20 mouse cellular contexts compared by ENCODE assay signal in genomic region chr17:7369401-7369800, GRCm38 (mm10). TPM values are rescaled to one million over a fixed set of nuclear protein-coding genes. Genes with fewer than 3 reads are reported as not detected.
DNase-seq lines count a peak whose midpoint lies in the region.
"Had no signal": no experiment of that assay in that cellular context is flagged by ENCODE, and none has a peak within 500 bp of the region (broad histone marks: within the 10 kb centered on the region; RNA-seq: fewer than 3 reads in every experiment).

No protein-coding gene starts in this region.

- peak; percentile 66 for DNase-seq in adrenal gland, adult 2 months
- DNase-seq in adrenal gland, postnatal 10 days: peak; percentile 22
- DNase-seq in adrenal gland, postnatal 36 days: peak; percentile 22 to 50
- peak; percentile 32 for DNase-seq in ovary, adult 18-20 months (ENCODE audit: low spot score)

RNA-seq across cellular contexts. Expression of gene Gm49630, which starts 2.4 kb away (rescaled TPM):
- not detected for total RNA-seq in adrenal gland, adult 2 months (2021)
- polyA plus RNA-seq in adrenal gland, adult 2 months (2012; rRNA removed): 0.28 and 1.1 TPM in 2 replicates
- not detected for total RNA-seq in adrenal gland, postnatal 10 days (2021)
- not detected for total RNA-seq in adrenal gland, postnatal 36 days (2021)
- total RNA-seq: adrenal gland, adult 18-20 months; adrenal gland, postnatal 4 days; common myeloid progenitor, adult 5-6 weeks; ES-E14; MEL had no signal
- polyA plus RNA-seq: brain, embryonic 14.5 days; C2C12; embryonic facial prominence, embryonic 11.5 days; embryonic facial prominence, embryonic 13.5 days; embryonic facial prominence, embryonic 15.5 days; erythroblast, embryonic 14.5 days; forebrain, embryonic 10.5 days; forebrain, embryonic 12.5 days; forebrain, embryonic 14.5 days; forebrain, embryonic 16.5 days; frontal cortex, adult 2 months had no signal

RNA-seq across cellular contexts. Expression of gene Unc93a2, which starts 15.9 kb away (rescaled TPM):
- 1 to 10 TPM; 1.3 to 2.7 TPM for total RNA-seq in adrenal gland, adult 2 months (2021)
- 1.4 and 2.1 TPM in 2 replicates for polyA plus RNA-seq in adrenal gland, adult 2 months (2012; rRNA removed)
- 1 to 10 TPM; 1.8 to 2.0 TPM for total RNA-seq in adrenal gland, postnatal 10 days (2021)
- 1 to 10 TPM in 1 of 2 experiments, under 1 TPM in 1; 0.23 to 4.0 TPM for total RNA-seq in adrenal gland, postnatal 36 days (2021)
- total RNA-seq: common myeloid progenitor, adult 5-6 weeks; MEL had no signal
- polyA plus RNA-seq: C2C12; embryonic facial prominence, embryonic 11.5 days; embryonic facial prominence, embryonic 13.5 days; erythroblast, embryonic 14.5 days; forebrain, embryonic 10.5 days; forebrain, embryonic 12.5 days; forebrain, embryonic 14.5 days; forebrain, embryonic 16.5 days had no signal

RNA-seq across cellular contexts. Expression of gene Ttll2, which starts 16.9 kb away (rescaled TPM):
- total RNA-seq in adrenal gland, adult 2 months (2021): not detected
- polyA plus RNA-seq in adrenal gland, adult 2 months (2012; rRNA removed): 0.11 TPM in 1 of 2 replicates, not detected in the other
- total RNA-seq in adrenal gland, postnatal 10 days (2021): not detected
- total RNA-seq in adrenal gland, postnatal 36 days (2021): under 1 TPM in 1 of 2 experiments, not detected in 1; 0.20 TPM
- total RNA-seq: adrenal gland, adult 18-20 months; adrenal gland, postnatal 4 days; common myeloid progenitor, adult 5-6 weeks; ES-E14; MEL had no signal
- polyA plus RNA-seq: brain, embryonic 14.5 days; C2C12; embryonic facial prominence, embryonic 11.5 days; embryonic facial prominence, embryonic 13.5 days; erythroblast, embryonic 14.5 days; forebrain, embryonic 10.5 days; forebrain, embryonic 12.5 days; forebrain, embryonic 14.5 days; forebrain, embryonic 16.5 days; frontal cortex, adult 2 months had no signal

RNA-seq across cellular contexts. Expression of gene Tcp10a, which starts 45.0 kb away (rescaled TPM):
- not detected for total RNA-seq in adrenal gland, adult 2 months (2021)
- not detected in 2 replicates for polyA plus RNA-seq in adrenal gland, adult 2 months (2012; rRNA removed)
- total RNA-seq in adrenal gland, postnatal 10 days (2021): not detected
- total RNA-seq in adrenal gland, postnatal 36 days (2021): under 1 TPM in 1 of 2 experiments, not detected in 1; 0.13 TPM
- total RNA-seq: common myeloid progenitor, adult 5-6 weeks; MEL had no signal
- polyA plus RNA-seq: brain, embryonic 14.5 days; C2C12; embryonic facial prominence, embryonic 11.5 days; embryonic facial prominence, embryonic 13.5 days; embryonic facial prominence, embryonic 15.5 days; erythroblast, embryonic 14.5 days; forebrain, embryonic 10.5 days; forebrain, embryonic 12.5 days; forebrain, embryonic 14.5 days; forebrain, embryonic 16.5 days had no signal

Comparison
In these comparisons a context has a peak if more than half of its experiments do, and no peak if none do; other contexts are left out.
1. Peak in every context shown above with its lines: DNase-seq.